Mouse (Mus musculus) retina, postnatal 1 day (tissue): ENCODE results near the gene Timp2.
"Not testable (repeated sequence)": the region's sequence is repeated elsewhere in the genome, so short reads cannot be mapped to it uniquely, and the experiment has no call there.

Experiments used
- DNase-seq: peaks from one replicate; pipeline ENCODE4 v3.0.0-alpha.2; 2012

The Timp2 gene

DNA sequence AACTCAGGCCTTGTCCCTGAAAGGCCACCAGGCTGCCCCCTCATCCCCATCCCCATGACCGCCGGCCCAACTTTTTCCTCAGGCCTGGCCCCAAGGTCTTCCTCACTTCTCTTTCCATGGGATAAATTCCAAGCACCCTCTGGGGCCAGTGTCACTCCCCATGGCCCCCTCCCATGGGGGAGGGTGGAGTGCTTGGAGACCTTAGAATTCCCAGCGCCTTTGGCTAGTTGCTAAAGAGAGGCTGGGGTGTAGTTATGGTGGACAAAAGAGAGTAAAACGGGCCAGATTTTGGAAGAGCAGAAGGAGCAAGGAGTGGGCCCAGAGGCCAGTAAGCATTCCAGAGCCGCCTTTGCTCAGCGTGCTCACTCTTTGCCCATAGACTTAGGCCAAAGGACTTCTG lies at the start of gene Timp2:
Gene Timp2 (minus strand): TSS at position 101 of the 400 bp plus-strand sequence.
- DNase-seq, result no peak

DNA sequence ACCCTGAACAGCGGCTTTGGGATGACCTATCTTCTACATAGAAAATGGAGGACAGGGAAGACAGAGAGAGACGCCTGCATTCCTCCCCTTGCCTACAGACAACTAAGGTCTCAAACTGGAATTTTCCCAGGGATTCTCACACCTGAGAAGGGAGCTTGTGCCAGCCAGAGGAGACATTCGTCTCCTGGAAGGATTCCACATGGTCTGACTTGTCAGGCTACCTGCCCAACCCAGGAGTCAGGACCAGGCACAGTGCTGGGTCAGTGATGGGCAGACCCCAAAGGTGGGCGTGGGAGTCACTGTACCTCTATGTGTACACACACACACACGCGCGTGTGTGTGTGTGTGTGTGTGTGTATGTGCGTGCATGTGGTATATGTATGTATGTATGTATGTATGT lies 49.8 kb upstream of the Timp2 start:
- no peak for DNase-seq

DNA sequence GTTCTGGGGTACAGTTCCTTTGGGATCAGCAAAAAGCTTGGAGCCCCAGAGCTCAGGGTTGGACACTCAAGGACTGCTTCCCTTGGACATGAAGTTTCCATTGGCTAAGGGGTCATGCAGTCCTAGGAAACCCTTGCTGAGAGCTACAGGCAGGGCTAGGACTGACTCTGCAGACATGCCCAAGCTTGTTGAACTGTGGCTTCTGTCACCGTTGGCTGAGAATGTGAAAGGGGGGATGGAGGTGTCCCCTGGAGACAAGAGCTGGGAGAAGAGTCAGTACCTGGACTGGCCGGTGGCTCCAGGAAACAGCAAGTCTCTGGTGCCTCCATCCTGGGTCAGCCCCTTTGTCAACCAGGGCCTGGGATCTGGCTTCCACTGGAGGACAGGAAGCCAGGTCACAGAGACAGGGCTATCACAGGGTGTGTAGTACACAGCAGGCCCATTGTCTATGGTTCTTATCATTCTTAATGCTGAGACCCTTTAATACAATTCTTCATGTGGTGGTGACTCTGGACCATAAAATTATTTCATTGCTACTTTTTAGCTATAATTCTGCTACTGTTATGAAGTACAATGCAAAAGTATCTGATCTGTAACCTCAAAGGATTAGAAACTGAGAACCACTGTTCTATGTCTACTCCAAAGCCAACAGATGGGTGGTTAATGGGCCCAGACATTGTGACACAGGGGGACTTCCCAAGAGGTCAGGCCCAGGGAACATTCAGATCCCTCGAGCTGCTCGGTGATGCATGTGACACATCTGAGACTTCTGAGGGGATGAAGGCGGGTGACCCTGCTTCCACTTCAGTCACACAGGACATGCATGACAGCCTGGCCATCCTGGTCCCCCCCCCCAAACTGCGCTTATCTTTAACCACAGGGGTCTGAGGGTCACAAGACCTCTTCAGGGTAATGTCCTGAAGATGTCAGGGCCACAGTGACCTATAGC lies 48.7 kb upstream of the Timp2 start:
- no peak for DNase-seq

DNA sequence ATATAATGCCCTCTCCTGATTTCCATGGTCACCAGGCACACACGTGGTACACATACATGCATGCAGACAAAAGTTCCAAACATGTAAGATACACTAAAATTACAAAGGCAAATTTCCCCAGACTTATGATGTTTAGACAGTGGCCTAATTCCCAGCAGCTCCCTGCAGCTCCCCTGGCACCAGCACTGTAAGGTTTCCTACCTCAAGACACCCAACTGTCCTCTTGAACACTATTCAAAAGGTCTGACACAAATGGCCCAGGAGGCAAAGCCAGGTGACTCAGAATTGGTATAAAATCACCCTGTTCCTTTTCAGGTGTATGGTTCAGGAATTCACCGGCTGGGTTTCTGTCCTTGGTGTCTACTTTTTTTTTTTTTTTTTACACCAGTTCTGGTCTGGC lies 47.6 kb upstream of the Timp2 start:
- DNase-seq, result no peak

DNA sequence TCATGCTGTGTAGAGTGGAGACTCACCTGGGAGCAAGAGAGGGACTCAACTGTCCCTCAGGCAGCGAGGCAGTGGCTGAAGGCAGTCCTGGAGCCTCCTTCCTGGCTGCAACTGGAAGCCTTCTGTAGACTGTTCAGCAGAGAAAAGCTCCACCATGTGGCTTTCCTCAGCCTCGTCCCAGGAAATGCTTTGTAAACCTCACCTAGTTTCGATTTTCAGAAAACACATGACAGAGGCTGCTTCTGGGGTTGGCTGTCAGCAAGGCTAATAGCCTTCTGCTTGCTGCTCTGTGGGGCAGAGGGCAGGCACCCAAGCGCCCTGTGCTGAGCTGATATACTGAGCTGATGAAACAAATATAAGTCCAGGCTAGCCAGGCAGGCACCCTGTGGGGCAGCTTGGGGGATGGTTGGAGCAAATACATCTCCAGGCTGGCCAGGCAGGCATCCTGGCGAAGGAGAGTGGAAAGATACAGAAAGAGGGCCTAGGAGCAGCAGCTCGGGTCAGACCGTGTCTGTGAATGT lies 46.3 kb upstream of the Timp2 start, which contains the start of gene Lgals3bp:
Gene Lgals3bp (minus strand): TSS at position 333 of the 521 bp plus-strand sequence.
- peak; percentile 24 for DNase-seq

DNA sequence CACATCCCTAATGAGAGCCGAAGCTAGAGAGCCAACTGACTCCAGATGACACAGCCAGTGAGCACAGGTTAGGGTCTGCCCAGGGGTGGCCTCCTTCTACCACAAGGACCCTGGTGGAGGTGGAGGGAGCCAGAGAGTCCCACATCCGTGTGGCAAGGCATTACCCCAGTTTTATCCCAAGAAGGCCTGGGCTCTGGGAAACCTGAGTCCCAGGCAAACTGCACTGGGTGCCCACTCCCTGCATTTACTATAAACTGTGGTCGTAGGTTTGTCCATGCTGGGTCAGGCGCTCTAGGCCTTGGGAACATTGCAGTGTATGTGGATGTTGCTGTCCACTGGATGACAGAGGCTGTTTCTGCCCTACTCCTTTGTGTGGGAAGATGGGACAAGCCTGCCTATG lies 45.7 kb upstream of the Timp2 start:
- DNase-seq, result no peak

DNA sequence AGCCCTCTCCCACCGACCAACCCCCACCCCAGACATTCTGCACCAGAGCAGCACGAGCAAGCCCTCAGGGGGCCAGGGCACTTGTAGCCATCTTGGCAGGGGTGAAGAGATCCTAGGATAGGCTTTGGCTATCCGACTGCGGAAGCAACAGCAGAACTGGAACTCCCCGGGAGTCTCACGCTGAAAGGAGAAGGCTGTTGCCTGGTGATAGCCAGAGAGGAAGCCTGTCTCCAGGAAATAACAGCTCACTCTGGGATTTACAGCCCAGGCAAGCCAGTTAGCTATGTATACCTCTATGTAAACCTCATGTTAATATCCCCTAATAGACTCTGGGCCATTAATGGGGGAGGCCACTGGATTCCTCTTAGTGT lies 45.0 kb upstream of the Timp2 start:
- DNase-seq, result no peak

DNA sequence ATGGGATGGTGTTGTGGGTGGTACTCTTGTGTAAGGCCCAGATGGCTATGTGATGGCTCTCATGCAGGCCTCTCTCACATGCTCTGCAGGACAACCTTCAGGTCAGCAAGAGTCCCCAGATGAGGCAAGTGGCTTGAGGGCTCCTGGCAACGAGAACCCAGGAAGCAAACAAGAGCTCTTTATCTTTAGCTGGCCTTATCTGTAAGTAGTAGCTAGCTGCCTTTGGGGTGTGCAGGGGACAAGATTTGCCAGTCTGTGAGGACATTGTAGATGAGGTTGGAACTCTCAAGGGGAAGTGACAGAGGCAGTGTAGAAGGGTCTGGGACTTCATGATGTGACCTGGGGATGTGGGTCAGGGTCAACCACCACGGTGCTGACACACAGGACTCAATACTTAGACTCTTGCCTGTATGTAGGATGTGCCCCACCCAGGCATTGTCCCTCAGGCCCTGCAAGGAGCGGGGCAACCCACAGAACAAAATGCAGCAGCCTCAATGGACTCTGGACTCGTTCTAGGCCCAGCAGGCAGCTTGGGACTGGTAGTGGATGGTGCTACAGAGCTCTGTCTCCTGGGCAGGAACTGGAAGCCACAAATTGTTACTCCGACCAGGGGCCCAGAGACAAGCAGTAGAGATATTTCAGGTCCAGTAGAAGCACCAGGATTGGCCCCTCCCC lies 44.5 kb upstream of the Timp2 start:
- no peak for DNase-seq

DNA sequence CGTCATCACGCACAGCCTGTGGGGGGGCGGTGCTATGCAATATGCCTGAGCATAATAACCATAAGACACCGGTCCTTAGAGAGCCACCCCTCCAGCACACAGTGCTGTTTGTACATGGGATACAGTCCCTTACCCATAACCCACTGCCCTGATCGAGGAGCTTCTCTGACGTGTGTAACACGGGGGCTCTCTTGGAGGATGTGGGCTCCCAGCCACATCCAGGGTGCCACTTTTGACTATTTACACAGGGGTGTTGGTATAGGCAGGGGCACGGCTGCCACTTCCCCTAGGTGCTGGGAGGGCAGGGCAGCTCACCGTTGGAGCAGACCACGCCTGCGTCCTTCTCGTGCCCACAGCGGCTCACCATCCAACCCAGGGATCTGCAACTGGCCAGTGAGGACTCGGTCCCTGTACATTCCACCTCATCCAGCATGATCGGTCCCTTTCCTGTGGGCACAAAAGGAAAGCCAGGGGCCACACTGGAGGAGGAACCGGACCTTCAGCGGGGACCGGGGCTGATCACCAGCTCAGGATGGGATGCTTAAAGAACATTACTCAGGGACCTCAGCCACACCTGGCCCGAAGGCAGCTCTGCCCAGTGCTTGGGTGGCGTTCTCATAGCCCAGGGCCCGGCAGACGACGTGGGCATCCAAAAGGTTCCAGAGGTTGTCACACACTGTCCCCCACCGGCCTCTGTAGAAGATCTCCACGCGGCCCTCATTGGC lies 42.4 kb upstream of the Timp2 start:
- no peak for DNase-seq

DNA sequence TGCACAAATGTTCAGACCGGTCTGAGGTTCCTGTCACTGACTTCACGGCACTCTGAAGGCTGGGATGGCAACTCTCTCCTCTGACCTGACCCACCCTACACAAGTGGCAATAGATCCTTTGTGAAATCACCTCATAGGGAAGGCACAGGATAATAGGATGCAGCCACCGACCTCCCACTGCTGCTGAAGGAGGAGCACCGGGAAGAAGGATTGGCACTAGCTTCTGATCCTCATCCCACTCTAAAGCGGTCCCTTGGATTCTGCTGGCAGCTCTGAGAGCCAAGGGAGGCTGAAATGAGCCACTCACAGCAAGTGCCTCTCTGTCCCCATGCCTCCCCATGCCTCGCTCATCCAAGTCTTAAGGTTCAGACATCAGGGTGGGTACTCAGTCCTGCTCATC lies 39.0 kb upstream of the Timp2 start:
- DNase-seq, result no peak

DNA sequence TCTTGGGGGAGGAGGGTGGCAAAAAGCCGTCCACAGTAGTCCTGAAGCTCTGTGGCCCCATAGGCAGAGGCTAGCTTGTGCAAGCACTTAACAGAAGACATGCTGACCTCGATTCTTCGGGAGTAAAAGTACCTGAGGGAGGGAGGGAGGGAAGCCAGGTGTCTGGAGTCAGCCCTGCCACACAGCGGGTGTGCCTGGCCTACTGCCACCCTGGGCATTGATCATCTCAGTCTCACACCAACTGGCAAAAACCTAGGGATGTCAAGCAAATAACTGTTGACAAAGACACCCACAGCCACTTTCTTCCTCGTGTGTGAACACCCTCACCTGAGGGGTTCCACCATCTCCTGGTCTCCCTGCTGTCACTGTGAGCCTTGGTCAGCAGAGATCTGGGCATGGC lies 38.5 kb upstream of the Timp2 start:
- DNase-seq, result no peak

DNA sequence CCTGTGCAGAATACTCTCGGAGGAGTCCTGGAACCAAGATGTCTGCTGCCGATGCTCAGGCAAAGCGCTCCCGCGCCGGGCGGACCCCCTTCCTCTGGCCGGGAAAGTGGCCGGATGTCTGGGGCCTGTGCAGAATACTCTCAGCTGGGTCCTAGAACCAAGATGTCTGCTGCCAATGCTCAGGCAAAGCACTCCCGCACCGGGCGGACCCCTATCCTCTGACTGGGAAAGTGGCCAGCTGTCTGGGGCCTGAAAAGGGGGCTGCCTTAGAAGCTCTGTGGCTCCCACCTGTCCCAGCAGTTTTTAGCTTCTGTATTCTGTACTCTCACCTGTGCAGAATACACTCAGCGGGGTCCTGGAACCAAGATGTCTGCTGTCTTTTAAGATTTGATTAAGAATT lies 32.3 kb upstream of the Timp2 start:
- DNase-seq, result not testable (repeated sequence)

DNA sequence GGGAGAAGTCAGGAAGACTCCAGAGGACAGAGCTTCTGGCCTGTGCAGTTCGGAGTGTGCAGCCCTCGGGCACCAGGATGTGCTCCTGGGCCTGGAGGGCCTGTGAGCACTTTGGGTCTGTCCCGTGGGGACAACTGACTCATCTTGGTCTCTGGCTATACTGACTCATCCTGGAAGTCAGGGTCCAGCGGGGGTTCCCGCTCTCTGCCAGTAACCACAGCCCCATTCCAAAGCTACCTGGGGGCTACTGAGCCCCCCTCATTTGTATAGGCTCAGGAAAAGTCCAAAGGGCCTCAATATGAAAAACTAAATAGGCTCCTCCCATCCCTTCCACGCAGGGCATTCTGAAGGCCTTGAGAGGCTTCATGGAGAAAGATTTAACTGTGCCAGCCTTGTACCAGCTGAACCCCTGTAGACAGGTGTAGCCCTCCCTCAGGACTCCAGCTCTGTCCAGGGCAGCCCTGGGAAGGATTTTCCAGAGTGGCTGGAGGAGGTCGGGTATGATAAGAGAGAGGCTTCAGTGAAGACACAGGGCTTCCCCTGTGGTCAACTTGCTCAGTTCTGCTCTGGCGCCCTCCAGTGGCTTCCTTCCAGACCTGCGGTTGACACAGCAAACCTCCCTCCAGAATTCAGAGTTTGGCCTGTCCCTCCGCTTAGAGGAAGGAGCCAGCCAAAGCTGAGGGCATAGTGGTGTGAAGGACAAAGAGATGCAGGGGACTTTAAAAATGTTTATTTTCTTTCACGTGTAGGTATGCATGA lies 23.9 kb upstream of the Timp2 start:
- peak; percentile 80 for DNase-seq

DNA sequence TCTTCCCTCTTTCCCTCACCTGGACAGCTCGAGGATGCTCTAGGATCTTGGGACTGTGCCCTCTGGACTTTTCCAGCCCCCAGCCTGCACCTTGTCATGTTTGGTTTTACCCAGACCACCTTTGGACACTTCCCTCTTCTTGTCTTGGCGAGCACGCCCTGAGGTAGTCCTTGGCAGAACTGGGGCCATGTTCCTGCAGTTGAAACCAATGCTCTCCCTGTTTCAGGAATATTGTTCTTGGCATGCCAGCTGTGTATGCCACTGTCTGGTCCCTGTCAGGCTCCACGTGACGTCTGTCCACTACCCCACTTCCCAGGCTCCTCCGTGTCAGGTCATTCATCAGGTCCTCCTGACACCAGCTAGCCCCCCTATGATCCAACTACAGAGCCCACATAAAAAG lies 23.1 kb upstream of the Timp2 start:
- DNase-seq, result no peak

DNA sequence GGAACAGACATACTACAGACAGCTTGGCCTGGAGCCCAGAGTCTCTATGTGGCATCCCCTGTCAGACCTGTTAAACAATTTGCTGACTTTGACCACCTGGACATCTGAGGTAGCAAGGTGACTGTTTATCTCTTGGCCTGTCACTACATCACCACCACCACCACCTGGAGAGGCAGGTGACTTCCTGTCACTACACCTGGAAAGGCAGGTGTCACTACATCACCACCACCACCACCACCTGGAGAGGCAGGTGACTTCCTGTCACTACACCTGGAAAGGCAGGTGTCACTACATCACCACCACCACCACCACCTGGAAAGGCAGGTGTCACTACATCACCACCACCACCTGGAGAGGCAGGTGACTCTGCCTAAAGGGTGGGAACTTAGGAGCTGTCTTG lies 20.8 kb upstream of the Timp2 start:
- not testable (repeated sequence) for DNase-seq

DNA sequence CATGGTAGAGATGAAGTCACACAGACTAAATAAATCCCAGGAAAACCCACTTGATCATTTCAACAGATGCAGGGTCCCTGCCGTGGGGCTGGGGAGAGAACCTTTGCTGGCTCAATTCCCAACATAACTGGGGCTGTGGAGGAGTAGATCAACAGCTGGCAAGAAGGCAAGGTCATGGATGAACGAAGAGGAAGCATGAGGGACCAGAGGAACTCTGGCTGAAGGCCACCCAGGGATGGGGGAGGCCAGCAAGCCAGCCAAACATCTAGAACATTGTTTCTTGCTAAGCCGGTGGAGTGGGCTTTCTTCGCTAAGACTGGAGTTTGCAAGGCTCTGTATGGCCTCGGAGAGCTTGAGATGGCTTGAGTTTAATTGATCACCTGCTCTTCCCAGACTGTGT lies 20.3 kb upstream of the Timp2 start:
- DNase-seq, result no peak

DNA sequence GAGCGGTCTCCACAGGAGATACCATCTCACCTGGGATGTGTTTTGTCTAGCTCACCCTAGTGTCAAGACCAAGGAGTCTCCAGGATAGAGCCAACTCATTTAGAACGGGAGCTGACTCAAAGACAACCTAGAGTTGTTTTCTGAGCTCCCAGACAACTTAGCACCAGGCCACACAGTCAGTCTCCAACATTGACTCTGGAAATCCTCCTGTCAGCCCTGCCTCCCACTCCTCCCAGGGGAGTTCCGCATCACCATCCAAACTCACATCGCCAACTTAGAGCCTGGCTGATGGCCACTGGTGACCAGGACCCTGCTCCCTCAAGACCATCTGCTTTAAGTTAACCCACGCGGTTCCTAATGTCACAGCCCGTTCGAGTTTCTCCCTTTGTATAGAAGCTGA lies 19.9 kb upstream of the Timp2 start:
- DNase-seq, result no peak

DNA sequence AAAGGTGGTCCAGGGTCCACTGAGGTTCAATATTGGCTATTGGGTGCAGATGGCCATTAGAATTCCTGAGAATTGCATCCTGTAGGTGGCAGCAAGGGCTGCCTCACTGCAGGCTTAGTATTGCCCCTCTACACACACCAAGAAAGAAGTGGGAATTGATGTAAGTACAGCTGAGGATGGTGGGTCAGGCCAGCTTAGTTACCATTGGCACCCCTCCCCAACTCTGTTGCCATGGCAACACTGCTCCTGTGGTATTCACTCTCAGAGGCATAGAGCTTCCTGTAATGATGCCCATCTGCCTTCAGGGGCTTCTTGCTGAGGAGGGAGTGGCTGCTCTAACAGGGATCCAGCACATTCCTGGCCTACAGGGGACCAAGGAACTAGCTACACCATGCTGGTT lies 19.5 kb upstream of the Timp2 start:
- DNase-seq, result peak; percentile 48

DNA sequence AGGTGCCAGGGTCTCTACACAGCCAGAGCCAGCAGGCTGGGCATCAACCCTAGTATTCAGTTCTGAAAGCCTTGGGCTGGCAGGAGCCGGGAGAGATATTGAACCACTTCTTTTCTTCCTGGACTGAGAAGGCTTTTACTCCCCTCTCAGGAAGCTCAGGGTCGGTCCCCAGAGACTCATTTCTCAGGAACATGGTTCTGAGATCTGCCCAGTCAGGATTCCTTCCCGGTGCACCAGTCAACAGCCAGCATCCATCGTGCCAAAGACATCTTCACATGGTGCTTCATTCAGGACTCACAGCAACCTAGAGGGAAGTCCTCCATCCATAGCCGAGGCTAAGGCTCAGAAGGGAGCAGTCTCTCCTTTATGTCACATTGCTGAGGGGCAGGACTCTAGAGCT lies 19.0 kb upstream of the Timp2 start:
- no peak for DNase-seq

DNA sequence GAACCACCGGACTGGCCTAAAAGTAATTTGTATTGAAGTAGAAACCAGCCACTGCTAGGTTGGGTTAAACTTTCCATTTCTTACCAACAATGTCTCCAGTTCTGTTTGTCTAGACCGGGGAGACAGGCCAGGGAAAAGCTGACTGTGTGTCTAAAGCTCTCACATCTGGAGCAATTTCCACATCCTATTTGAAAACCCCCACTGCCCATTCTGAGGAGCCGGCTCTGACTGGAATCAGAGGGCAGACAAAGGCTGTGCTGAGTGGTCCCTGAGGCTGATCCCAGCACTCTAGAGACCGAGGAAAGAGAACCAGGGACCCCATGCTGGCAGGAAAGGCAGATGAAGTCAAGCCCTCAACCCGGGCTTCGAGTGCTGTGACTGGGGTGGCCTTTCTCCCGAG lies 17.1 kb upstream of the Timp2 start:
- no peak for DNase-seq

DNA sequence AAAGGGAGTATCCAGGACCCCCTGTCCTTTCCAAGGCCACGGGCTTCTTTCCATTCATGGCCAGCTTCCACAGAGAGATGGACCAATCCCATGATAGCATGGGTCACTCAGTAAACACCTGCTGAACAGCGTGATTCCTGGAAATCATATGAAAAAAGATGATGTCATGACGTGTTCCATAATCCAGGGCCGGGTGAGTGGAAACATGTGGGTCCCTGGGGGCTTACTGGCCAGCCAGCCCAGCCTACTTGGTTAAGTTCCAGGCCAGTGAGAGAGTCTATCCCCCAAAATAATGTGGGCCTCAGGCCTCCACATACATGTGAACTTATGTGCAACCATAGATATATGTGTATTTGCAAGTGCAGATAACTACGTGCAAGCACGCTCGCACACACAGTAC lies 16.3 kb upstream of the Timp2 start:
- DNase-seq, result no peak

DNA sequence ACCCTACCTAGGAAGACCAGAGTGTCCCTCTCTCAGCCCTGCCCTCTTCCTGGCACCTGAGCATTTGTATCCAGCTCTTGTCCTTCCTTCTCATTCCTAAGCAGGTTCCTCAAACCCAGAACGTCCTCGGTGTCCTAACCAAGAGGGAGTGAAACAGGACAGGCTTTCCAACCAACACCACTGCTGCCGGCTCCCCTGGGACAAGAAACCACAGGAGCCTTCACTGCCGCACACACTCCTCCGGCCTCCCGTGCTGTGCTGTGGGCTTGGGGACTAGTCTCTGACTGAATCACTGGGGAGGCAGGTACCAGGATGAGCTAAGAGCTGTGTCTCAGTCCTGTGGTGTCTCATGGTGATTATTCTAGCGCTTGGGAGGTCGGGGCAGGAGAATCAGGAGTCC lies 14.1 kb upstream of the Timp2 start:
- no peak for DNase-seq

DNA sequence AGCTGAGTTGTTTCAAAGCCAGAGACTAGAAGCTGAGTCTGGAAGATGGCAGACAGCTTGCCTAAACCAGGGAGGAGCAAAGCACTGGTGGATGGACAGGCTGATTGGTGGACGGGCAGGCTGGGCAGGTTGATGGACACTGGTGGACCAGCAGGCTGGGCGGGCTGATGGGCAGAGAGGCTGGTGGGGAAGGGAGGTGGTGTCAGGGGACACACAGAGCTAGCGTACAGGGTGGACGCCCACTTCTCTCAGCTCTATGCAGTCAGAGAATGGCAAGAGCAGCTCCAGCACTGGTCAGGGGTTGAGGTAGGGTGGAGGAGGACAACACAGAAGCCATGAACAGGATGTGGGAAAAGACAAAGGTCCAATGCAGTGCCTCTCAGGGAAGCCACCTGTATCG lies 13.7 kb upstream of the Timp2 start:
- no peak for DNase-seq
